Mouse (Mus musculus): Measurements from ENCODE around the gene Elof1. TPM values are rescaled to one million over a fixed set of nuclear protein-coding genes. Genes with fewer than 3 reads are reported as not detected.
A peak's percentile ranks its signal among the peaks of the same experiment; 100 is the strongest.

The Elof1 gene
- polyA plus RNA-seq, 1 experiment from 2014 or later = 75.6 TPM

DNA sequence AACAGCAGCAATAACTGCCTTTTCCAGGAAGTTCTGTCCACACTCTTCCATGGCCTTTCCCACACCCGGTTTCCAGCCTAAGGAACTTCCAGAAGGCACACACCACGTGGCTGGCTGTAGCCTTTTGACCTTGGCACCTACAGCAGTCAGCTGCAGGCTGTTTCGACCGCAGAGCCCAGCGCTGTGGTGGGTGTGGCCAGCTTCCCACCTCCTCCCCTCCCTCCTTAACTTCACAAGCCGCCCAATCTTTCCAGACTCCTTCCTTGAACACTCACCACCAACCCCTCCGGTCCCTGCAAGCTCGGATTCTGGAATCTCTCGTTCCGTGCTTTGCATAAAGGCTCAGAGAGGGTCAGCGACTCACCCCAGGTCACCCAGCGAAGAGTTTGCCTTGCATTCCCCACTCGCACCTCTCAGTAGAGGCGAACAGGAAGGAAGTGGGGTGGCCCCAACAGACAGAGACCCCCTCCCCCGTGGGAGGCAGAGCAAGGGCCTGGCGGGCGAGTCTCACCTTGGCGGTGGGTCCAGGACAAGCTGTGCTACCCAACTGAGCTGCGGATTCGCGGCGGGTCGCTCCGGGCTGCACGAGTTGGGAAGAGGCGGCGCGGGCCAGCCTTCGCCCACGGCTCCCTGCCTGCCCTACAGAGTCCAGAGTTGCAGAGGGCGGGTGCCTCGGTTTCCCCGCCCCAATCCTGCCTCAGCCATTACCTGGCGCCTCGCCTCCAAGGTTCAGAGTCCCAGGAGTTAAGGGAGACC is 14.4 kb upstream of the Elof1 start:
- Histone ChIP-seq H3K27ac (ENCODE audit: low read depth) (peak overlapping the region; percentile 62), H3K36me3 (replicated peaks; ENCODE audit: insufficient read depth, low read length) (peaks cover 33% of the 10 kb centered on the region), H3K9ac (replicated peaks) (peak overlapping the region; percentile 56), H3K4me2 (ENCODE audit: low read depth, low read length) (peak overlapping the region; percentile 90), H3K4me1 (ENCODE audit: insufficient read depth) (peaks cover 22% of the 10 kb centered on the region), H3K27me3 (ENCODE audit: insufficient read depth, low read length) (no peaks in the 10 kb centered on the region), H3K9me3 (ENCODE audit: low read length) (no peaks in the 10 kb centered on the region), H3K4me3 (ENCODE audit: low read depth, low read length) (peak overlapping the region; percentile 42)
- DNase-seq (peak; percentile 70), ATAC-seq (peak; percentile 63)
- WGBS (ENCODE audit: insufficient replicate concordance) = 3% methylated on average over 35 of the region's 35 CpGs
- no peak for TF ChIP-seq EP300 (IDR thresholded peaks at IDR 0.05; ENCODE audit: low read depth)
- no peak for TF ChIP-seq CTCF (IDR thresholded peaks at IDR 0.05; ENCODE audit: low read depth)

DNA sequence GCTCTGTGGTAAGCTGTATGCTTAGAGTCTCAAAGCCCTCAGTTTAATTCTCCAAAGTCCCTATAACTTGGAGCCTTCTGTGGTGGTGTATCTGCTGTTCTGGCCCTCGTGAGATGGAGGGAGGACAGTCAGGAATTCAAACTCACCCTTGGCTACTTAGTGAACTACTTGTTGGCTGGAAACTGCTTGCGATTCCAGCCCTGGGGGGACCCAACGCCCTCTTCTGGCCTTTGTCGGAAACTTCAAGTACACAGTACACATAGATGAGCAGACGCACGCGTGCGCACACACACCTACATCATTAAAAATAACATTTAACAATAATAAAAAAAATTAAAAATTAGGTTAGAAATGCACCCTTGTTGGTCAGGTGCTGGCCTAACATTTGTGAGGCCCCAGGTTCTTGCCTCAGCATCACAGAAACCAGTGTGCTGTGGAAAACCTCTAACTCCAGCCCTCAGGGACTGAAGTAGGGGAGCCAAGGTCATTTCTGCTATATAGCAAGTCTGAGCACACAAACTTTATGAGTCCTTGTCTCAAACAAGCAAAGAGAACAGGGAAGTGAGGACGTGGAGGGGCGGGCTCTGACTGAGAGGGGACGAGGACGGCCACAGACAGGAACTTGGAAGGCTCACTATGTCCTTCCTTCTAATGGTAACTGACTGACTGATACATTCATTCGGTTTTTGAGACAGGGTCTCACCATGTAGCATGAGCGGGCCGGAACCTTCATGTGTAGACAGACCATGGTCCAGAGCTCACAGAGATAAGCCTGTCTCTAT is 8.5 kb upstream of the Elof1 start:
- 0 out of 2 replicates have a peak, but pooled peaks have one; percentile 11 for TF ChIP-seq CTCF (IDR thresholded peaks at IDR 0.05; ENCODE audit: low read depth)
- no peak for TF ChIP-seq EP300 (IDR thresholded peaks at IDR 0.05; ENCODE audit: low read depth)
- no peak for ATAC-seq
- 77% methylated on average over 15 of the region's 15 CpGs for WGBS (ENCODE audit: insufficient replicate concordance)
- no peaks in the 10 kb centered on the region for H3K9me3 ChIP-seq (ENCODE audit: low read length)
- H3K4me2 ChIP-seq (ENCODE audit: low read depth, low read length) = no peak overlapping the region
- no peaks in the 10 kb centered on the region for H3K27me3 ChIP-seq (ENCODE audit: insufficient read depth, low read length)
- H3K9ac ChIP-seq (replicated peaks) = no peak overlapping the region
- peaks cover 33% of the 10 kb centered on the region for H3K36me3 ChIP-seq (replicated peaks; ENCODE audit: insufficient read depth, low read length)
- H3K4me3 ChIP-seq (ENCODE audit: low read depth, low read length) = no peak overlapping the region
- H3K4me1 ChIP-seq (ENCODE audit: insufficient read depth) = peaks cover 34% of the 10 kb centered on the region
- H3K27ac ChIP-seq (ENCODE audit: low read depth) = peak overlapping the region; percentile 35; the same call in 1 of the 2 replicates
- no peak for DNase-seq

- Histone ChIP-seq H3K9ac (replicated peaks) (no peak overlapping the region), H3K9me3 (ENCODE audit: low read length) (no peaks in the 10 kb centered on the region), H3K27ac (ENCODE audit: low read depth) (peak overlapping the region; percentile 91), H3K4me1 (ENCODE audit: insufficient read depth) (peaks cover 40% of the 10 kb centered on the region), H3K4me3 (ENCODE audit: low read depth, low read length) (no peak overlapping the region), H3K4me2 (ENCODE audit: low read depth, low read length) (no peak overlapping the region), H3K27me3 (ENCODE audit: insufficient read depth, low read length) (no peaks in the 10 kb centered on the region), H3K36me3 (replicated peaks; ENCODE audit: insufficient read depth, low read length) (peaks cover 23% of the 10 kb centered on the region)
- TF ChIP-seq CTCF (IDR thresholded peaks at IDR 0.05; ENCODE audit: low read depth) (no peak), EP300 (IDR thresholded peaks at IDR 0.05; ENCODE audit: low read depth) (no peak)
- ATAC-seq (no peak), DNase-seq (no peak)
- 82% methylated on average over 3 of the region's 3 CpGs for WGBS (ENCODE audit: insufficient replicate concordance)
Observed at GRCm38 (mm10) chr9:22124169-22124568, 7.2 kb upstream of the Elof1 start.

DNA sequence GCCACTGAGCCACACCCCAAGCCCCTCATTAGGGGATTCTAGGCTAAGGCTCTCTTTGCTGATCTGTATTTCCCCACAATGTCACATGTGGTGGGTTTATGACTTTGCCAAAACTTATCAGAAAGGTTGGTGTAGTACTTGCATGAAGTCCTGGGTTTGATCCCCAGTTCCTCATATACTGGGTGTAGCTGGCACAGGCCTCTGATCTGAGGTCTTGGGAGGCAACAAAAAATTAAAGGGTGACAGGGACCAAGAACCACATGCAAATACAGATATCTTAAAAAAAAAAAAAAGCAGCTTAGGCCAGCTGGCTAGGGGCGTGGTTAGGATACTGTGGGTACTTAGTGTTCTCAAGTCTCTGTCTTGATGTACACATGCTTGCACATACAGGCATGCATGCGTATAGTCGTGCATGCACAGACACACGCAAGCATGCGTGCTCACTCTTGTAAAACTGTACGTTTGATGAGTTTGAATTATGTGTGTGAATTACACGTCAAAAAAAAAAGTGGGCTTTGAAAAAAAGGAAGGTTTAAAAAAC is 6.2 kb upstream of the Elof1 start:
- Histone ChIP-seq H3K4me2 (ENCODE audit: low read depth, low read length) (no peak overlapping the region), H3K4me1 (ENCODE audit: insufficient read depth) (peaks cover 45% of the 10 kb centered on the region), H3K9ac (replicated peaks) (no peak overlapping the region; the same call in 1 of the 2 replicates), H3K27ac (ENCODE audit: low read depth) (peak overlapping the region; percentile 91), H3K9me3 (ENCODE audit: low read length) (no peaks in the 10 kb centered on the region), H3K36me3 (replicated peaks; ENCODE audit: insufficient read depth, low read length) (peaks cover 15% of the 10 kb centered on the region), H3K27me3 (ENCODE audit: insufficient read depth, low read length) (no peaks in the 10 kb centered on the region), H3K4me3 (ENCODE audit: low read depth, low read length) (no peak overlapping the region)
- peak; percentile 42 for DNase-seq
- 59% methylated on average over 7 of the region's 7 CpGs for WGBS (ENCODE audit: insufficient replicate concordance)
- TF ChIP-seq CTCF (IDR thresholded peaks at IDR 0.05; ENCODE audit: low read depth) (no peak), EP300 (IDR thresholded peaks at IDR 0.05; ENCODE audit: low read depth) (peak; percentile 85)
- ATAC-seq = peak; percentile 54

DNA sequence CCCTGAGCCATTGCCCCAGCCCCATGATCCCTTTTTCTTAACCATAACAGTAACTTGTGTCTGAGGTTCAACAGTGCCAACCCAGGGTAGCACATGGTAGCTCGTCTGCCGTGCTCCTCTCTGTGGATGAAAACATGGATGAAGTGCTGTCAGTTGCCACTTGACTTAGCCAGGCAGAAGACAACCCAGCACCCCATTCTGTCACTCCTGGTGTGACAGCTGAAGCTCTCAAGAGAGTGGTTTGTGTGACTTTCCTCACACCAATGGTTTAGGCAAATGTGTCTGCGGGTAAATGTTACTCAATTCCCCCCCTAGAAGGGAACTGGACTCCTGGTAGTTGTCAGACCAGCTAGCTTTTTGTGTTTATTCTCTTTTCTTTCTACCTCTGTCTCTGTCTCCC is 5.0 kb upstream of the Elof1 start:
- Histone ChIP-seq H3K9me3 (ENCODE audit: low read length) (no peaks in the 10 kb centered on the region), H3K27ac (ENCODE audit: low read depth) (peak overlapping the region; percentile 91), H3K36me3 (replicated peaks; ENCODE audit: insufficient read depth, low read length) (peaks cover 6% of the 10 kb centered on the region), H3K4me1 (ENCODE audit: insufficient read depth) (peaks cover 53% of the 10 kb centered on the region), H3K4me3 (ENCODE audit: low read depth, low read length) (no peak overlapping the region), H3K9ac (replicated peaks) (no peak overlapping the region), H3K4me2 (ENCODE audit: low read depth, low read length) (0 out of 2 replicates have a peak overlapping the region, but pooled peaks have one; percentile 35), H3K27me3 (ENCODE audit: insufficient read depth, low read length) (no peaks in the 10 kb centered on the region)
- no peak for TF ChIP-seq CTCF (IDR thresholded peaks at IDR 0.05; ENCODE audit: low read depth)
- no peak for TF ChIP-seq EP300 (IDR thresholded peaks at IDR 0.05; ENCODE audit: low read depth)
- no peak for ATAC-seq
- WGBS (ENCODE audit: insufficient replicate concordance) = 66% methylated on average over 3 of the region's 3 CpGs
- no peak for DNase-seq

- peaks cover 2% of the 10 kb centered on the region for H3K36me3 ChIP-seq (replicated peaks; ENCODE audit: insufficient read depth, low read length)
- peak; percentile 14; the same call in 1 of the 2 replicates for ATAC-seq
- H3K27ac ChIP-seq (ENCODE audit: low read depth) = peak overlapping the region; percentile 91
- H3K9ac ChIP-seq (replicated peaks) = no peak overlapping the region
- H3K4me1 ChIP-seq (ENCODE audit: insufficient read depth) = peaks cover 53% of the 10 kb centered on the region
- H3K9me3 ChIP-seq (ENCODE audit: low read length) = no peaks in the 10 kb centered on the region
- no peak overlapping the region; the same call in 1 of the 2 replicates for H3K4me2 ChIP-seq (ENCODE audit: low read depth, low read length)
- TF ChIP-seq CTCF (IDR thresholded peaks at IDR 0.05; ENCODE audit: low read depth) (no peak), EP300 (IDR thresholded peaks at IDR 0.05; ENCODE audit: low read depth) (peak; percentile 93)
- H3K27me3 ChIP-seq (ENCODE audit: insufficient read depth, low read length) = no peaks in the 10 kb centered on the region
- no peak overlapping the region for H3K4me3 ChIP-seq (ENCODE audit: low read depth, low read length)
- no peak for DNase-seq
Observed at GRCm38 (mm10) chr9:22121545-22121944, 4.6 kb upstream of the Elof1 start.

All from liver, postnatal 0 days (tissue).